Mouse (Mus musculus) neural tube, embryonic 14.5 days (tissue): ENCODE results near the gene Ip6k3. TPM values are rescaled to one million over a fixed set of nuclear protein-coding genes. Genes with fewer than 3 reads are reported as not detected.
A peak's percentile ranks its signal among the peaks of the same experiment; 100 is the strongest.

Source experiments
- ATAC-seq: fragments of 200-750 bp; cut with Nextera tagmentation; 2 replicates; pipeline ENCODE4 v1.8.0; 2017; ENCODE audit warnings: low read depth, mild to moderate bottlenecking, moderate TSS enrichment, moderate library complexity
- H3K27ac ChIP-seq: fragments of 300-500 bp; sonication (generic); 2 replicates; pipeline ENCODE4 v1.5.1; 2014; ENCODE audit warnings: low read depth, mild to moderate bottlenecking, control low read depth, low read length, moderate library complexity, mixed read lengths
- H3K27me3 ChIP-seq: fragments of 300-500 bp; sonication (generic); 2 replicates; pipeline ENCODE4 v1.6.1; 2014; ENCODE audit warnings: low read length; ENCODE audit not compliant: control insufficient read depth, insufficient read depth
- H3K36me3 ChIP-seq: fragments of 300-500 bp; sonication (generic); 2 replicates; pipeline ENCODE4 v1.6.1; 2014; ENCODE audit warnings: low read length, mixed read lengths; ENCODE audit not compliant: control insufficient read depth, insufficient read depth
- H3K4me1 ChIP-seq: fragments of 300-500 bp; sonication (generic); 2 replicates; pipeline ENCODE4 v1.6.1; 2014; ENCODE audit warnings: low read length; ENCODE audit not compliant: control insufficient read depth, insufficient read depth
- H3K4me2 ChIP-seq: fragments of 300-500 bp; sonication (generic); 2 replicates; pipeline ENCODE4 v1.6.1; 2014; ENCODE audit warnings: mild to moderate bottlenecking, low read depth, low read length, control low read depth
- H3K4me3 ChIP-seq: fragments of 300-500 bp; sonication (generic); 2 replicates; pipeline ENCODE4 v1.5.1; 2014; ENCODE audit warnings: low read depth, low read length, control low read depth, mixed read lengths
- H3K9ac ChIP-seq: fragments of 300-500 bp; sonication (generic); replicated peaks from 2 replicates; pipeline ENCODE4 v1.6.1; 2014; ENCODE audit warnings: low read depth, mild to moderate bottlenecking, control low read depth, low read length, mixed read lengths
- H3K9me3 ChIP-seq: fragments of 300-500 bp; sonication (generic); 2 replicates; pipeline ENCODE4 v1.6.1; 2016; ENCODE audit warnings: low read length; ENCODE audit not compliant: control insufficient read depth
- WGBS: fragments of 180-500 bp; shearing (Covaris S2); extraction: QIAGEN DNeasy Blood & Tissue Kit; methylation state at CpG from one replicate; pipeline ENCODE4 v1.1.7; 2014; 5-methylcytosine and 5-hydroxymethylcytosine counted together
- polyA plus RNA-seq: library from polyadenylated mRNA; unstranded; fragments of >200 nt; fragmentation: Nextera tagmentation; extraction: Ambion mirVana; gene quantifications from 2 replicates; pipeline ENCODE4 v1.2.1, GENCODE M21; 2014

Ip6k3 gene
- 0.44 and 0.62 TPM in 2 replicates for polyA plus RNA-seq

DNA sequence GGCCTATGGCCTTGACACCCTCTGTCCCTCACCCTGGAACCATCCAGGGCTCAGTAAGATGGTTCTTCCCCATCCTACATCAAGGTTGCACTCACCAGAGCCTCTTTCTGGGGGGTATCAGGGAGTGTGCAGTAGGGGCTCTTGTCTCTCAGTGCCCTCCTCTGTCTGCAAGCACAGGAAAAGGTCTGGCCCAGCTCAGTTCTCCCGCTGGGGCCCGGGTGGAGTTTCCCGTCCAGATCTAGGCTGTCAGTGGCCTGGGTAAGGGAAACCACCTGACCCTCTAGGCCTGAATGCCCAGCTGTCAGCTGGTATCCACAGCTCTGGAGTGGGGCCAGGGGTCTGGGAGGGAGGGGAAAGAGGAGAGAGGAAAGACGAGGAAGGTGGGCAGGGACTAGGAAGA is at the start of gene Ip6k3:
Gene Ip6k3 (minus strand): TSS at position 251 of the 400 bp plus-strand sequence.
- no peaks in the 10 kb centered on the region for H3K9me3 ChIP-seq
- WGBS: 56% methylated on average over 4 of the region's 4 CpGs
- ATAC-seq: no peak
- H3K27ac ChIP-seq: no peak within 1 kb of the TSS
- no peak within 1 kb of the TSS for H3K4me2 ChIP-seq
- H3K4me1 ChIP-seq: peaks cover 10% of the 10 kb centered on the region; the same call in 1 of the 2 replicates
- H3K27me3 ChIP-seq: no peaks in the 10 kb centered on the region
- no peaks in the 10 kb centered on the region for H3K36me3 ChIP-seq
- no peak within 1 kb of the TSS for H3K4me3 ChIP-seq
- H3K9ac ChIP-seq: no peak within 1 kb of the TSS

DNA sequence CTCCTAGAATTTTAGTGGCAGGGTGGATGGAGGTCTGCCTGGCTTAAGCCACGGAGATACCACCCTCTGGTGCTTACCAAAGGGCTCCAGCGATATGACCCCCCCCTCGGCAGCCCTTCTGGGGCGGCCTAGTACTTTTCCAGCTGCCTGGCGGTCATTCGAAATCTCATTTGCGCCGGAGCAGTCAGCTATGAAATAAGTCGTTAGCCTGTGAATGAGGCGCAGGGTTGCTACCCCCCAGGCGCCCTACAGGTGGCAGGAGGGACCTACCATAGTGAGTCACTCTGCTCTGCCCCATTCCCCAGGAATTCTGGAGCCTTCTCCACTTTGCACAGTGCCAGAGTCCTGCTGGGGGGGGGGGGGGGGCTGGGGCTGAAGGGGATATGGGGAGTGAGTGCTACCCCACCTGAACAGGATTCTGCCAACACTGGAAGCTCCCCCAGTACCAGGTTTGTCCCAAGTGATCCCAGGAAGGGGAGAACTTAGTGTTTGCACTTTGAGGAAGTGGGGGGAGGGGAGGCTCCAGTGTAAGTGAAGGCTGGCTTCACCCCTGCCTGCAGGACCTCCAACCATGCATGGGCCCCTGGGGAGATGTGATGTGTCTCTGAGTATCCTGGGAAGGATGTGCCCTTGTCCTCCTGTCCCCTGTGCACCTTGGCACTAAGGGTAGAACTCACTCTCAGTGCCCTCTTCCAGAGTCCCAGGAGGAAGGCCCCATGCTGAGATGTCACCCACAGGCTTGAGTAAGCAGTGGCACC is 45.4 kb upstream of the Ip6k3 start:
- 11% methylated on average over 11 of the region's 11 CpGs for WGBS
- H3K36me3 ChIP-seq: no peaks in the 10 kb centered on the region
- no peak; the same call in 1 of the 2 replicates for ATAC-seq
- no peaks in the 10 kb centered on the region for H3K9me3 ChIP-seq
- no peak overlapping the region for H3K4me2 ChIP-seq
- no peak overlapping the region for H3K27ac ChIP-seq
- H3K4me3 ChIP-seq: no peak overlapping the region
- H3K9ac ChIP-seq: no peak overlapping the region
- 0 out of 2 replicates have a peak, but pooled peaks cover 4% of the 10 kb centered on the region for H3K4me1 ChIP-seq
- no peaks in the 10 kb centered on the region for H3K27me3 ChIP-seq

DNA sequence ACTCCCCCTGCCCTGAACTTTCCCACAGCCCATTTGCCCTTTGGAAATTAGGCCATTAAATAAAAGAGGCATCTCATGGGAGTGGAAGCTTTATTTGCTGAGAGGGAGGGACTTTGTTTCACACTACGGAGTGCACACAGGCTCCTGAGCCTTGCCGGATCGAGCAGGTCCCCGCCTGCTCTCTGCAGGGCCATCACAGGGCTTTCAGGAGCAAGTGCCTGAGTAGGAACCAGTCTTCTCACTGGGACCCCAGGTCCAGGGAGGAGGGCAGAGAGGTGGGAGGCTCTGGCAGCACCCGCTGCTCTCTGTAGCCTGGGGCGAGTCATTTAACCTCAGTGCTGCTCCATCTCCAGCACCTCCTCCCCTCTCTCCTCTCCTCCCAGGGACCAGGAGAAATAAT is 44.4 kb upstream of the Ip6k3 start:
- Histone ChIP-seq H3K4me3 (no peak overlapping the region), H3K9ac (no peak overlapping the region), H3K27me3 (no peaks in the 10 kb centered on the region), H3K9me3 (no peaks in the 10 kb centered on the region), H3K27ac (no peak overlapping the region), H3K36me3 (no peaks in the 10 kb centered on the region), H3K4me2 (no peak overlapping the region), H3K4me1 (peaks cover 9% of the 10 kb centered on the region)
- no peak for ATAC-seq
- 21% methylated on average over 6 of the region's 6 CpGs for WGBS

GRCm38 (mm10) chr17:27207113-27207707 is 39.6 kb upstream of the Ip6k3 start:
- Histone ChIP-seq H3K9me3 (no peaks in the 10 kb centered on the region), H3K4me1 (peaks cover 25% of the 10 kb centered on the region), H3K9ac (no peak overlapping the region), H3K27ac (peak overlapping the region; percentile 57), H3K27me3 (no peaks in the 10 kb centered on the region), H3K4me3 (no peak overlapping the region), H3K36me3 (no peaks in the 10 kb centered on the region), H3K4me2 (peak overlapping the region; percentile 6; the same call in 1 of the 2 replicates)
- no peak for ATAC-seq
- WGBS: 30% methylated on average over 11 of the region's 11 CpGs

DNA sequence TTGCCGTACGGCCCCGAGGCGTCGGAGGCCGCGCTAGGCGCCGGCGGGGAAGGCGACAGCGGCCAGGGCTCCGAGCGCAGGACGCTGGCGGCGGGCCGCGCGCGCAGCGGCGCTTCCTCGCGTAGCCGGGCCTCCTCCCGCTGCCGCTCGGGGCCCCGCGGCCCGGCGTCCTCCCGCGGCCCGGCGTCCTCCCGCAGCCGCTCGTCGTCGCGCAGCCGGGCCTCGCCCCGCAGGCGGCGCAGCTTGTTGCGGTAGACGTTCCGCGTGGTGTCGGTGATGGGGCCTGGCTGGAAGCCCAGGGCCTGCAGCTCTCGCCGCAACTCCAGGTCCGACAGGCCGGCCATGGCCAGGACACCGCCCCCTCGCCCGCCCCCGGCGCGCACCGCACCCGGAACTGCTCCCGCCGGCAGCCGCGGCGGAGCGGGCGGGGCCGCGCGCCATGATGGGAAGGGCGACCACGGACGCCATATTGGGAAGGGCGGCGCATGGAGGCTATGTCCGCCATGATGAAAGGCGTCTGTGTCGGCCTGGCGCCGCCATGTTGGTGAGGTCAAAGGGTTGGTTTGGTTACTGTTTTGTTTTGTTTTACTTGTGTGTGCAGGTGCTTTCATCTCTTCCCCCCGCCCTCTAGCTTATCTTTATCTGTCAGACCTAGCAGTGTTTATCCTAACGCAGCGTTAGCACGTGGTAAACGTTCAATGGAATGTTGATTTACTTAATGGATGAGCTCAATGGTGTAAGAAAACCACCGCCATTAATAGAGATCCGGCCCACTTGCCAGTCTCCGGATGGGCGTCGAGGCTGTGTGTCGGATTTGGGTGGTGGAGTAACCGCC is 36.7 kb upstream of the Ip6k3 start, which contains the start of gene Lemd2:
Gene Lemd2 (minus strand): TSS at position 395 of the 835 bp plus-strand sequence.
- 5% methylated on average over 76 of the region's 97 CpGs for WGBS
- H3K4me2 ChIP-seq: peak within 1 kb of the TSS; percentile 76
- H3K9me3 ChIP-seq: no peaks in the 10 kb centered on the region
- peak; percentile 86 for ATAC-seq
- peak within 1 kb of the TSS; percentile 87 for H3K4me3 ChIP-seq
- H3K9ac ChIP-seq: peak within 1 kb of the TSS; percentile 97
- H3K4me1 ChIP-seq: peaks cover 45% of the 10 kb centered on the region
- H3K36me3 ChIP-seq: no peaks in the 10 kb centered on the region
- peak within 1 kb of the TSS; percentile 96 for H3K27ac ChIP-seq
- H3K27me3 ChIP-seq: no peaks in the 10 kb centered on the region

GRCm38 (mm10) chr17:27203358-27204074 is 35.9 kb upstream of the Ip6k3 start:
- Histone ChIP-seq H3K4me2 (peak overlapping the region; percentile 76), H3K27me3 (no peaks in the 10 kb centered on the region), H3K9me3 (no peaks in the 10 kb centered on the region), H3K36me3 (no peaks in the 10 kb centered on the region), H3K9ac (peak overlapping the region; percentile 97), H3K27ac (peak overlapping the region; percentile 96), H3K4me1 (peaks cover 45% of the 10 kb centered on the region), H3K4me3 (peak overlapping the region; percentile 87)
- peak; percentile 3; the same call in 1 of the 2 replicates for ATAC-seq
- under 1% methylated on average over 58 of the region's 74 CpGs for whole genome bisulfite sequencing

GRCm38 (mm10) chr17:27202919-27203357 is 35.3 kb upstream of the Ip6k3 start:
- Histone ChIP-seq H3K4me2 (peak overlapping the region; percentile 76), H3K27me3 (no peaks in the 10 kb centered on the region), H3K4me3 (peak overlapping the region; percentile 87), H3K9ac (peak overlapping the region; percentile 97), H3K27ac (peak overlapping the region; percentile 96), H3K4me1 (peaks cover 45% of the 10 kb centered on the region), H3K9me3 (no peaks in the 10 kb centered on the region), H3K36me3 (peaks cover 3% of the 10 kb centered on the region; the same call in 1 of the 2 replicates)
- WGBS: 48% methylated on average over 14 of the region's 14 CpGs
- ATAC-seq: no peak

DNA sequence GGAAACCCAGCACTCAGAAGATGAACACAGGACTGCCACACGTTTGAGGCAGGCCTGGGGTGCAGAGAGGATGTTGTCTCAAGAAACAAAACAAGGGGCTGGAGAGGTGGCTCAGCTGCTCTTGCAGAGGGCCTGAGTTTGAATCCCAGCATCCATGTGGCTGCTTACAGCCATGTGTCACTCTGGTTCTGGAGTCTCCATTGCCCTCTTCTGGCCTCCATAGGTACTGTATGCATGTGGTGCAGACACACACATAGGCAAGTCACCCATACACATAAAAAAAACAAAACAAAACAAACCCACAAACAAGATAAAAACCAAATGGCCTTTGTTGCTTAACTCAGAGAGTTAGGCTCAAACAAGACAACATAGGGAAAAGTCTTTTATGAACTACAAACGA is 34.4 kb upstream of the Ip6k3 start:
- no peaks in the 10 kb centered on the region for H3K27me3 ChIP-seq
- WGBS: 85% methylated on average over 2 of the region's 2 CpGs
- peaks cover 7% of the 10 kb centered on the region; the same call in 1 of the 2 replicates for H3K36me3 ChIP-seq
- no peak overlapping the region for H3K4me3 ChIP-seq
- H3K9me3 ChIP-seq: no peaks in the 10 kb centered on the region
- H3K4me2 ChIP-seq: no peak overlapping the region
- no peak overlapping the region; the same call in 1 of the 2 replicates for H3K27ac ChIP-seq
- peaks cover 39% of the 10 kb centered on the region for H3K4me1 ChIP-seq
- ATAC-seq: no peak
- no peak overlapping the region for H3K9ac ChIP-seq
